Mouse (Mus musculus) mouse embryonic stem cell (cell line): ENCODE data around the gene Stc2.

Source experiments
- in situ Hi-C, 2 experiments: fragments of 300-500 bp; cut with MboI; formaldehyde crosslinking; loops; 1 replicate in 1 of 2; 3 replicates in 1 of 2; pipeline ENCODE4 v1.14.3; 2019 to 2020; ENCODE audit warnings: low sequenced_read_pairs in 2 of 2, low pct_unique_long_range_greater_than_20kb in 1 of 2, mixed read lengths in 1 of 2; ENCODE audit not compliant: unreplicated experiment in 1 of 2

Gene Stc2

GRCm38 (mm10) chr11:31368965-31369647, 768 bp downstream of the Stc2 start:
- in situ Hi-C loops = no loop called here

- in situ Hi-C loops = no loop called here
Measured at GRCm38 (mm10) chr11:31368252-31368964, 1.5 kb downstream of the Stc2 start.

GRCm38 (mm10) chr11:31366827-31367226, 3.0 kb downstream of the Stc2 start:
- in situ Hi-C loops = no loop called here

- in situ Hi-C loops = no loop called here
Measured at GRCm38 (mm10) chr11:31366421-31366820, 3.5 kb downstream of the Stc2 start.

- in situ Hi-C loops = no loop called here
Measured at GRCm38 (mm10) chr11:31365981-31366380, 3.9 kb downstream of the Stc2 start.

- in situ Hi-C loops = no loop called here
Measured at GRCm38 (mm10) chr11:31365280-31365679, 4.6 kb downstream of the Stc2 start.

GRCm38 (mm10) chr11:31362856-31363255, 7.0 kb downstream of the Stc2 start:
- in situ Hi-C loops = no loop called here

GRCm38 (mm10) chr11:31362330-31362729, 7.5 kb downstream of the Stc2 start:
- in situ Hi-C loops = no loop called here

- in situ Hi-C loops = no loop called here
Measured at GRCm38 (mm10) chr11:31361047-31361446, 8.8 kb downstream of the Stc2 start.

GRCm38 (mm10) chr11:31359283-31359902, 10.5 kb downstream of the Stc2 start:
- in situ Hi-C loops = no loop called here

- in situ Hi-C loops = no loop called here
Measured at GRCm38 (mm10) chr11:31358453-31358852, 11.4 kb downstream of the Stc2 start.

- in situ Hi-C loops = no loop called here
Measured at GRCm38 (mm10) chr11:31356866-31357265, 13.0 kb downstream of the Stc2 start.

GRCm38 (mm10) chr11:31355737-31356136, 14.1 kb downstream of the Stc2 start:
- in situ Hi-C loops = no loop called here

GRCm38 (mm10) chr11:31354514-31354913, 15.4 kb downstream of the Stc2 start:
- in situ Hi-C loops = no loop called here
